Mouse (Mus musculus) embryonic fibroblast, embryonic 13.5 days (primary cell): ENCODE measurements around the gene Zfp369. TPM values are rescaled to one million over a fixed set of nuclear protein-coding genes. Genes with fewer than 3 reads are reported as not detected.

Experiments
- H3K27ac ChIP-seq: 2 replicates; pipeline ENCODE4 v1.5.1; 2012; ENCODE audit warnings: low read length, control low read depth, inconsistent platforms; ENCODE audit not compliant: insufficient read depth
- H3K4me1 ChIP-seq: 2 replicates; pipeline ENCODE4 v1.6.1; 2011; ENCODE audit warnings: low read length; ENCODE audit not compliant: control insufficient read depth, insufficient read depth
- H3K4me3 ChIP-seq: 2 replicates; pipeline ENCODE4 v1.5.1; 2011; ENCODE audit warnings: mild to moderate bottlenecking, control low read depth, low read length; ENCODE audit not compliant: insufficient read depth
- CTCF ChIP-seq: IDR thresholded peaks from 2 replicates; pipeline ENCODE4 v1.5.1; 2011; ENCODE audit warnings: mild to moderate bottlenecking, control low read depth, low read length, moderate library complexity, borderline replicate concordance; ENCODE audit not compliant: insufficient read depth
- POLR2A ChIP-seq: IDR thresholded peaks from 2 replicates; pipeline ENCODE4 v1.6.1; 2011; ENCODE audit warnings: low read depth, mild to moderate bottlenecking, control low read depth, low read length, moderate library complexity
- polyA plus RNA-seq: library from polyadenylated mRNA; stranded (reverse); fragments of >200 nt; gene quantifications from 2 replicates; pipeline ENCODE4 v1.2.4, GENCODE M21; 2011; ENCODE audit warnings: low read depth; ENCODE audit not compliant: missing spikeins, insufficient read length

The Zfp369 gene
- 23.8 and 26.9 TPM in 2 replicates for polyA plus RNA-seq

- Histone ChIP-seq H3K4me3 (peak within 1 kb of the TSS; percentile 88), H3K4me1 (no peaks in the 10 kb centered on the region), H3K27ac (peak within 1 kb of the TSS; percentile 85)
- TF ChIP-seq POLR2A, result peak; percentile 78
- no peak for TF ChIP-seq CTCF
These were observed at the start of gene Zfp369 for GRCm38 (mm10) chr13:65278383-65279341. Gene Zfp369, plus strand, starts transcription at chr13:65278814.

GRCm38 (mm10) chr13:65237211-65237610 is 41.4 kb upstream of the Zfp369 start:
- no peaks in the 10 kb centered on the region for H3K4me1 ChIP-seq
- no peak for TF ChIP-seq CTCF
- no peak for TF ChIP-seq POLR2A
- H3K4me3 ChIP-seq, result no peak overlapping the region
- H3K27ac ChIP-seq, result no peak overlapping the region

- TF ChIP-seq POLR2A (peak; percentile 90), CTCF (no peak)
- Histone ChIP-seq H3K4me3 (peak overlapping the region; percentile 61), H3K27ac (peak overlapping the region; percentile 29), H3K4me1 (no peaks in the 10 kb centered on the region)
These were observed 38.0 kb upstream of the Zfp369 start for GRCm38 (mm10) chr13:65240509-65241098.

GRCm38 (mm10) chr13:65241099-65241626 is 37.5 kb upstream of the Zfp369 start:
- Histone ChIP-seq H3K4me3 (peak overlapping the region; percentile 61), H3K27ac (peak overlapping the region; percentile 29), H3K4me1 (no peaks in the 10 kb centered on the region)
- TF ChIP-seq POLR2A (peak; percentile 19; the same call in 1 of the 2 replicates), CTCF (no peak)

GRCm38 (mm10) chr13:65241627-65242318 is 36.8 kb upstream of the Zfp369 start:
- Histone ChIP-seq H3K27ac (no peak overlapping the region), H3K4me3 (peak overlapping the region; percentile 61), H3K4me1 (no peaks in the 10 kb centered on the region)
- TF ChIP-seq POLR2A (0 out of 2 replicates have a peak, but pooled peaks have one; percentile 1), CTCF (no peak)

- Histone ChIP-seq H3K4me3 (peak overlapping the region; percentile 61), H3K27ac (no peak overlapping the region), H3K4me1 (no peaks in the 10 kb centered on the region)
- TF ChIP-seq CTCF (no peak), POLR2A (no peak)
These were observed 36.3 kb upstream of the Zfp369 start for GRCm38 (mm10) chr13:65242319-65242787.

- H3K27ac ChIP-seq, result no peak overlapping the region
- H3K4me1 ChIP-seq, result no peaks in the 10 kb centered on the region
- no peak overlapping the region for H3K4me3 ChIP-seq
- no peak for TF ChIP-seq POLR2A
- TF ChIP-seq CTCF, result no peak
These were observed 35.3 kb upstream of the Zfp369 start for GRCm38 (mm10) chr13:65243273-65243672.

GRCm38 (mm10) chr13:65258175-65258954 is 20.2 kb upstream of the Zfp369 start:
- Histone ChIP-seq H3K27ac (no peak overlapping the region), H3K4me1 (no peaks in the 10 kb centered on the region), H3K4me3 (no peak overlapping the region)
- no peak for TF ChIP-seq POLR2A
- TF ChIP-seq CTCF, result no peak
